Mouse (Mus musculus) cerebellum, adult 18-20 months (tissue): Measurements from ENCODE around the gene Cyp19a1.

ENCODE experiments used
- DNase-seq, 2 experiments: peaks; one replicate each; pipeline ENCODE4 v3.0.0; 2021

Gene Cyp19a1

GRCm38 (mm10) chr9:54168425-54168824 is 99.5 kb downstream of the Cyp19a1 start:
- DNase-seq, result no peak

DNA sequence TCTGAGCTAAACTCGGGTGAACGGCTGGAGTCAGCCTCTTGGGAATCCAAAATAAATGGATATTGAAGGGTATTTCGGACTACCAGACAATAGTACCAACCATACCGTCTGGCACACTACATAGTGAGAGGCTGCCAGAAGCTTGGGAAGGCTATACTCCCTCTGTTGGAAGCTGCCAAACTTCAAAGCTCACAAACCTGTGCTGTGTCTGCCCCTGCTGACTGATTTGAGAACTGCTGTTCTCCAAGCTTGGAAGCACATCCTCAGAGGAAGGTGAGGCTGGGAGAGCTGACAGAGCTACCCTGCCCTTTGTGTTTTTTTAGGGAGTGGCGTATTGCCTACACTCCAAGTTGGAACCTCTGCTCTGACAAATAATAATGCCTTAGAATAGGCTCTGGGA is 104.8 kb downstream of the Cyp19a1 start:
- no peak for DNase-seq

DNA sequence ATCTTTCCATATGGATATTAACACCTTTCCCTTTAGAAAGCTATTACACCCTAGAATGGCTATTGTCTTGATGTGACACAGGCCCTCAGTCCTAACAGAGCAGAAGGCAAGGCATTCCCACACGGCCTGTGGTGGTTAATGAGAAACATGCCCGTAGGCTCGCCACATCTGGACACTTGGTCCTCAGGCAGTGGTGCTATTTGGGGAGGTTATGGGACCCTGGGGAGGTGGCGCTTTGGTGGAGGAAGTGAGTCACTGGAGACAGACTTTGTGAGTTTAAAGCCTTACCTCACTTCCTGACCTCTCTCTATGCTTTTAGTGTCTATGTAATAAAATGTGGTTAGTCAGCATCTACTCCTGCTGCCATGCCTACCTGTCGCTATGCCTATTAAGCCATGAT is 114.2 kb downstream of the Cyp19a1 start:
- DNase-seq, result no peak

DNA sequence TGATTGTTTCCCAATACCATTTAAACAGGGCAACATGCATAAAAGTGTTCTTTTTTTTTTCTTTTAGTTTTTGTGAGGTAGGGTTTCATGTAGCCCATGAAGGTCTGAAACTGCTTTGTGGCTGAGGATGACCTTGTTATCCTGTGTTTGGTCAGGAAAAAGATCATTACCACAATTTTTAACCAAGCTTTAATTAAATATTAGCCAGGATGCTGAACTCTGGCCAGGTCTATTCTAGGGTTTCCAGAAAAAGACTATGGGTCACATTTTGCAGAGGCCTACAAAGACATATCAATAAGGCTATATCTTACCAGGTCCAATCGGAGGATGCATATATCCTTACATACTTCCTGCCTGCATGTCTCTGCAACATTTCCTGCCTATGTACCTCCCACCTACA is 128.7 kb downstream of the Cyp19a1 start:
- DNase-seq, result no peak
